Mouse (Mus musculus) kidney, postnatal 0 days (tissue): ENCODE data around the gene Cox6b1. TPM values are rescaled to one million over a fixed set of nuclear protein-coding genes. Genes with fewer than 3 reads are reported as not detected.

ENCODE experiments used
- ATAC-seq: fragments of 200-750 bp; cut with Nextera tagmentation; replicated peaks from 2 replicates; pipeline ENCODE4 v1.8.0; 2017; ENCODE audit warnings: low read depth, moderate number of reproducible peaks, moderate TSS enrichment, moderate library complexity; ENCODE audit not compliant: low FRiP score
- DNase-seq: peaks from one replicate; pipeline ENCODE4 v3.0.0-alpha.2; 2016; ENCODE audit warnings: low spot score
- H3K27ac ChIP-seq: fragments of 300-500 bp; sonication (generic); 2 replicates; pipeline ENCODE4 v1.5.1; 2014; ENCODE audit warnings: mild to moderate bottlenecking
- H3K27me3 ChIP-seq: fragments of 300-500 bp; sonication (generic); 2 replicates; pipeline ENCODE4 v1.6.1; 2014; ENCODE audit warnings: low read length, mixed read lengths; ENCODE audit not compliant: insufficient read depth
- H3K36me3 ChIP-seq: fragments of 300-500 bp; sonication (generic); 2 replicates; pipeline ENCODE4 v1.6.1; 2014; ENCODE audit warnings: low read length, mixed read lengths; ENCODE audit not compliant: insufficient read depth
- H3K4me1 ChIP-seq: fragments of 300-500 bp; sonication (generic); replicated peaks from 2 replicates; pipeline ENCODE4 v1.6.1; 2014; ENCODE audit warnings: antibody characterized with exemption, low read length, mixed read lengths; ENCODE audit not compliant: insufficient read depth
- H3K4me2 ChIP-seq: fragments of 300-500 bp; sonication (generic); 2 replicates; pipeline ENCODE4 v1.6.1; 2014; ENCODE audit warnings: mild to moderate bottlenecking, low read length, moderate library complexity, mixed read lengths
- H3K4me3 ChIP-seq: fragments of 300-500 bp; sonication (generic); replicated peaks from 2 replicates; pipeline ENCODE4 v1.5.1; 2014; ENCODE audit warnings: low read depth, low read length
- H3K9ac ChIP-seq: fragments of 300-500 bp; sonication (generic); 2 replicates; pipeline ENCODE4 v1.6.1; 2014; ENCODE audit warnings: low read depth, low read length
- H3K9me3 ChIP-seq: fragments of 300-500 bp; sonication (generic); replicated peaks from 2 replicates; pipeline ENCODE4 v1.6.1; 2016; ENCODE audit warnings: low read length, inconsistent platforms, mixed read lengths
- CTCF ChIP-seq: IDR thresholded peaks from 2 replicates; pipeline ENCODE4 v1.5.1; 2016; ENCODE audit warnings: antibody characterized with exemption, low read depth, mild to moderate bottlenecking, moderate library complexity
- WGBS: fragments of 180-500 bp; shearing (Covaris S2); extraction: QIAGEN DNeasy Blood & Tissue Kit; methylation state at CpG from one replicate; pipeline ENCODE4 v1.1.7; 2014; 5-methylcytosine and 5-hydroxymethylcytosine counted together
- polyA plus RNA-seq: library from polyadenylated mRNA; unstranded; fragments of >200 nt; fragmentation: Nextera tagmentation; extraction: Ambion mirVana; gene quantifications from 2 replicates; pipeline ENCODE4 v1.2.1, GENCODE M21; 2015

Gene Cox6b1
- polyA plus RNA-seq, 1 experiment from 2014 or later, result 1,723 TPM

DNA sequence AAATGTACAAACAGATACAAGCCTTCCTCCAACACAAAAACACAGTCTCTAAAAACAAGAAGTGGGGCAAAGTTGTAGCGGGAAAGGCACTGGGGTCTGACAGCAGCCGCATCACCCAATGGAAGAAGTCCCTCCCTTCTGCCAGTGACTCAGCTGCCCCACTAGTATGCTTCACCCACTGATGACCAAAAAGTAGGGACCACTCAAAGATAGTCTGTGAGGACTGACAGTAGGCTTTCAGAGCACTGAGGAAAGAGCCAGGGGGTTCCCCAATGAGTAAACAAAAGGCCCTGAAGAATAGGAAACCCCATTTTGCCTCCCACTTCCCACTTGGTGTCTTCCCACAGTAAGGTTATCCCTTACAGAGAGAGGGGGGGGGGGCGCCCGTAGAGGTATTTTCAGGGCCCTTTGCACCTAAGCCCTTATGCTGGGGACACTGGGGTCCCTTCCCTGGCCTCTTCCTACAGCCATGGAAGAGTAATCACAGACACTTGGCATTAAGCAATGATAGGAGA lies 31.4 kb downstream of the Cox6b1 start:
- H3K27me3 ChIP-seq, result no peaks in the 10 kb centered on the region
- no peaks in the 10 kb centered on the region for H3K9me3 ChIP-seq
- no peak overlapping the region for H3K27ac ChIP-seq
- 80% methylated on average over 3 of the region's 4 CpGs for WGBS
- TF ChIP-seq CTCF, result no peak
- peaks cover 6% of the 10 kb centered on the region for H3K4me1 ChIP-seq
- H3K36me3 ChIP-seq, result no peaks in the 10 kb centered on the region
- no peak overlapping the region for H3K4me3 ChIP-seq
- no peak overlapping the region for H3K4me2 ChIP-seq
- ATAC-seq (no peak), DNase-seq (no peak)
- no peak overlapping the region for H3K9ac ChIP-seq

DNA sequence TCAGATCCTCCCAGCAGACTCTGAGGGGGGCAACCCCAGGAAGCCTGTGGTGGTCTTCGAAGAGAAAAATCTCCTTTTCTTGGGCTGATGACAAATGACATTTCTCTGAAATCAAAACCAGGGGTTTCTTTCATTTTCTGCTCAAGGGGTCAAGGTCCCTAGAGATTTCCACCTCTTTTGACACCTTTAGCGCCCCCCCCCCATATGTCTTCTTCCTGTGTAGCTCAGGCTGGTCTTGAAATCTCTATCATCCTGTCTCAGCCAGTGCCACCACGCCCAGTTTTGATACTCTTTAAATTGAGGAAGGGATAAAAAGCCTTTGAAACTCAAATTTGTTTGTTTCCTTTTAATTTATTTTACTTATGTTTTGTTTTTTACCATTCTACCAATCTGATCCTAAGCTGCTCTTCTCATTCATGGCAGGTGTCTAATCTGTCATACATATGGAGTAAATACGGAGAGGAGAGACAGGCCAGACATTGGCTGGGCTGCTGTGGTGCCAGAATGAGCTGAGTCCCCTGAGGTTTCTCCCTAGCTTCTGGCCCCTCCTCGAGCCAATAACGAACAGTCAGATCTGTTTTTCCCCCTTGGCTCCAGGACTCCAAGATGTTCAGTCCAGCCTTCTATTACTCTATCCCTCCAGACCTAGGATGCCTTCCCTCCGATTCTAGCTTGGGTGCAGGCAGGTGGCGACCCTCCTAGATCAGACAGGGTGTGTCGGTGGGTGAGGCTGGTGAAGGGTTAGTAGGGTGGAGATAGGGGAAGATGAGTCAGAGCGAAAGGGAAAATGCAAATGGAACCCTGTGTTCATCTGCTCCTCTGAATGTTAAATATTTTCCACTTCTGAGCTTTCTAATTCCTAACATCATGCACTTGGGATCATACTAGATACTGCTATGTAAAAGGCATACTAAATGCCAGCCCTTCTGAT lies 32.1 kb downstream of the Cox6b1 start:
- no peak overlapping the region for H3K9ac ChIP-seq
- H3K27ac ChIP-seq, result no peak overlapping the region
- no peaks in the 10 kb centered on the region for H3K9me3 ChIP-seq
- H3K36me3 ChIP-seq, result no peaks in the 10 kb centered on the region
- 74% methylated on average over 10 of the region's 10 CpGs for WGBS
- H3K4me1 ChIP-seq, result peaks cover 6% of the 10 kb centered on the region
- H3K4me3 ChIP-seq, result no peak overlapping the region
- TF ChIP-seq CTCF, result no peak
- no peak overlapping the region for H3K4me2 ChIP-seq
- no peak for ATAC-seq
- no peaks in the 10 kb centered on the region for H3K27me3 ChIP-seq
- DNase-seq, result no peak

GRCm38 (mm10) chr7:30592772-30593423 lies 33.1 kb downstream of the Cox6b1 start:
- peaks cover 6% of the 10 kb centered on the region for H3K4me1 ChIP-seq
- ATAC-seq, result no peak
- H3K4me3 ChIP-seq, result no peak overlapping the region
- no peak overlapping the region for H3K27ac ChIP-seq
- H3K4me2 ChIP-seq, result no peak overlapping the region
- no peaks in the 10 kb centered on the region for H3K36me3 ChIP-seq
- TF ChIP-seq CTCF, result peak; percentile 23; the same call in 1 of the 2 replicates
- WGBS, result 35% methylated on average over 5 of the region's 5 CpGs
- no peaks in the 10 kb centered on the region for H3K27me3 ChIP-seq
- DNase-seq, result no peak
- H3K9ac ChIP-seq, result no peak overlapping the region
- no peaks in the 10 kb centered on the region for H3K9me3 ChIP-seq

DNA sequence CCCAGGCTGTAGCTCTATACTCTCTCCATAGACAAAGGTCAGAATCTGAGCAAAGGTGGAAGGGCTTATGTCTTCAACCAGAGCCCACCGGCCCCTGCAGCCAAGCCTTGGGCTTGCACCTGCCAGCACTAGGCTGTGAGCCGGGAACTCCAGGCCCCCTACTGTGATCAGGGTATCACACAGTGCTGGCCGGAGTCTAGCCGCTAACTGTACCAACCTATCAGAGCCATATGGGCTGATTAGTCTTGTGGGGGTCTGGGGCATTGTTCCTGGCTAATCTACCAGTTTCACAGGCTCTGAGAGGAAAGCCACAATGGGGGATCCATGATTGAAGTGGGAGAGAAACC lies 34.4 kb downstream of the Cox6b1 start:
- H3K27me3 ChIP-seq, result no peaks in the 10 kb centered on the region
- peaks cover 3% of the 10 kb centered on the region; the same call in 1 of the 2 replicates for H3K36me3 ChIP-seq
- H3K9ac ChIP-seq, result no peak overlapping the region
- H3K9me3 ChIP-seq, result no peaks in the 10 kb centered on the region
- H3K4me2 ChIP-seq, result no peak overlapping the region
- peaks cover 12% of the 10 kb centered on the region for H3K4me1 ChIP-seq
- ATAC-seq (no peak), DNase-seq (no peak)
- 76% methylated on average over 4 of the region's 4 CpGs for WGBS
- no peak for TF ChIP-seq CTCF
- H3K4me3 ChIP-seq, result no peak overlapping the region
- H3K27ac ChIP-seq, result no peak overlapping the region

- H3K4me2 ChIP-seq, result no peak overlapping the region
- ATAC-seq (no peak), DNase-seq (no peak)
- H3K4me3 ChIP-seq, result no peak overlapping the region
- no peaks in the 10 kb centered on the region for H3K27me3 ChIP-seq
- peaks cover 12% of the 10 kb centered on the region for H3K4me1 ChIP-seq
- peaks cover 8% of the 10 kb centered on the region; the same call in 1 of the 2 replicates for H3K36me3 ChIP-seq
- H3K9ac ChIP-seq, result 0 out of 2 replicates have a peak overlapping the region, but pooled peaks have one; percentile 5
- 86% methylated on average over 9 of the region's 9 CpGs for WGBS
- no peaks in the 10 kb centered on the region for H3K9me3 ChIP-seq
- H3K27ac ChIP-seq, result no peak overlapping the region
- no peak for TF ChIP-seq CTCF
These were observed 34.9 kb downstream of the Cox6b1 start for GRCm38 (mm10) chr7:30590927-30591604.
